Mouse (Mus musculus): ENCODE data around the gene Enthd1. TPM values are rescaled to one million over a fixed set of nuclear protein-coding genes. Genes with fewer than 3 reads are reported as not detected.

Enthd1 gene
- polyA plus RNA-seq, 1 experiment from 2014 or later: not detected

GRCm38 (mm10) chr15:80438423-80438822 lies 126.5 kb downstream of the Enthd1 start:
- Histone ChIP-seq H3K9ac (replicated peaks; ENCODE audit: low read length) (no peak overlapping the region), H3K27me3 (ENCODE audit: insufficient read depth, low read length) (no peaks in the 10 kb centered on the region), H3K9me3 (ENCODE audit: low read length) (no peaks in the 10 kb centered on the region), H3K4me1 (ENCODE audit: insufficient read depth, low read length) (peaks cover 21% of the 10 kb centered on the region; the same call in 1 of the 2 replicates), H3K4me2 (replicated peaks; ENCODE audit: low read depth, low read length) (no peak overlapping the region), H3K36me3 (ENCODE audit: insufficient read depth, low read length) (no peaks in the 10 kb centered on the region), H3K4me3 (ENCODE audit: low read length) (no peak overlapping the region), H3K27ac (ENCODE audit: low read length) (peak overlapping the region; percentile 10)
- WGBS: 50% methylated on average over 9 of the region's 9 CpGs
- peak; percentile 79 for ATAC-seq (ENCODE audit: low FRiP score, low TSS enrichment)

- H3K36me3 ChIP-seq (ENCODE audit: insufficient read depth, low read length): no peaks in the 10 kb centered on the region
- H3K9me3 ChIP-seq (ENCODE audit: low read length): no peaks in the 10 kb centered on the region
- peak overlapping the region; percentile 10 for H3K27ac ChIP-seq (ENCODE audit: low read length)
- H3K4me2 ChIP-seq (replicated peaks; ENCODE audit: low read depth, low read length): no peak overlapping the region
- H3K27me3 ChIP-seq (ENCODE audit: insufficient read depth, low read length): no peaks in the 10 kb centered on the region
- no peak overlapping the region for H3K4me3 ChIP-seq (ENCODE audit: low read length)
- no peak for ATAC-seq (ENCODE audit: low FRiP score, low TSS enrichment)
- 67% methylated on average over 9 of the region's 9 CpGs for WGBS
- H3K4me1 ChIP-seq (ENCODE audit: insufficient read depth, low read length): peaks cover 21% of the 10 kb centered on the region; the same call in 1 of the 2 replicates
- H3K9ac ChIP-seq (replicated peaks; ENCODE audit: low read length): no peak overlapping the region
Measured at GRCm38 (mm10) chr15:80437996-80438395, 127.0 kb downstream of the Enthd1 start.

- Histone ChIP-seq H3K9me3 (ENCODE audit: low read length) (no peaks in the 10 kb centered on the region), H3K36me3 (ENCODE audit: insufficient read depth, low read length) (no peaks in the 10 kb centered on the region), H3K27ac (ENCODE audit: low read length) (no peak overlapping the region), H3K9ac (replicated peaks; ENCODE audit: low read length) (no peak overlapping the region), H3K4me3 (ENCODE audit: low read length) (no peak overlapping the region), H3K4me1 (ENCODE audit: insufficient read depth, low read length) (peaks cover 21% of the 10 kb centered on the region; the same call in 1 of the 2 replicates), H3K4me2 (replicated peaks; ENCODE audit: low read depth, low read length) (no peak overlapping the region), H3K27me3 (ENCODE audit: insufficient read depth, low read length) (no peaks in the 10 kb centered on the region)
- 78% methylated on average over 5 of the region's 5 CpGs for WGBS
- ATAC-seq (ENCODE audit: low FRiP score, low TSS enrichment): no peak
Measured at GRCm38 (mm10) chr15:80436961-80437360, 128.0 kb downstream of the Enthd1 start.

GRCm38 (mm10) chr15:80430324-80430723 lies 134.6 kb downstream of the Enthd1 start:
- Histone ChIP-seq H3K9me3 (ENCODE audit: low read length) (no peaks in the 10 kb centered on the region), H3K9ac (replicated peaks; ENCODE audit: low read length) (no peak overlapping the region), H3K4me3 (ENCODE audit: low read length) (no peak overlapping the region), H3K36me3 (ENCODE audit: insufficient read depth, low read length) (no peaks in the 10 kb centered on the region), H3K4me2 (replicated peaks; ENCODE audit: low read depth, low read length) (no peak overlapping the region), H3K27me3 (ENCODE audit: insufficient read depth, low read length) (no peaks in the 10 kb centered on the region), H3K27ac (ENCODE audit: low read length) (no peak overlapping the region), H3K4me1 (ENCODE audit: insufficient read depth, low read length) (no peaks in the 10 kb centered on the region)
- no peak for ATAC-seq (ENCODE audit: low FRiP score, low TSS enrichment)
- 73% methylated on average over 11 of the region's 11 CpGs for WGBS

GRCm38 (mm10) chr15:80418146-80418545 lies 146.8 kb downstream of the Enthd1 start:
- H3K27ac ChIP-seq (ENCODE audit: low read length): no peak overlapping the region
- no peaks in the 10 kb centered on the region for H3K36me3 ChIP-seq (ENCODE audit: insufficient read depth, low read length)
- H3K27me3 ChIP-seq (ENCODE audit: insufficient read depth, low read length): no peaks in the 10 kb centered on the region
- 30% methylated on average over 2 of the region's 2 CpGs for WGBS
- H3K9me3 ChIP-seq (ENCODE audit: low read length): no peaks in the 10 kb centered on the region
- no peak overlapping the region for H3K4me2 ChIP-seq (replicated peaks; ENCODE audit: low read depth, low read length)
- no peak for ATAC-seq (ENCODE audit: low FRiP score, low TSS enrichment)
- H3K9ac ChIP-seq (replicated peaks; ENCODE audit: low read length): no peak overlapping the region
- H3K4me3 ChIP-seq (ENCODE audit: low read length): no peak overlapping the region
- peaks cover 14% of the 10 kb centered on the region for H3K4me1 ChIP-seq (ENCODE audit: insufficient read depth, low read length)

GRCm38 (mm10) chr15:80417066-80417465 lies 147.9 kb downstream of the Enthd1 start:
- 38% methylated on average over 8 of the region's 9 CpGs for WGBS
- Histone ChIP-seq H3K27ac (ENCODE audit: low read length) (no peak overlapping the region), H3K36me3 (ENCODE audit: insufficient read depth, low read length) (no peaks in the 10 kb centered on the region), H3K9me3 (ENCODE audit: low read length) (no peaks in the 10 kb centered on the region), H3K4me3 (ENCODE audit: low read length) (no peak overlapping the region), H3K4me1 (ENCODE audit: insufficient read depth, low read length) (peaks cover 14% of the 10 kb centered on the region), H3K27me3 (ENCODE audit: insufficient read depth, low read length) (no peaks in the 10 kb centered on the region), H3K9ac (replicated peaks; ENCODE audit: low read length) (no peak overlapping the region), H3K4me2 (replicated peaks; ENCODE audit: low read depth, low read length) (no peak overlapping the region)
- no peak for ATAC-seq (ENCODE audit: low FRiP score, low TSS enrichment)

GRCm38 (mm10) chr15:80415132-80415531 lies 149.8 kb downstream of the Enthd1 start:
- H3K9ac ChIP-seq (replicated peaks; ENCODE audit: low read length): no peak overlapping the region
- H3K27me3 ChIP-seq (ENCODE audit: insufficient read depth, low read length): no peaks in the 10 kb centered on the region
- no peak overlapping the region for H3K4me3 ChIP-seq (ENCODE audit: low read length)
- H3K4me2 ChIP-seq (replicated peaks; ENCODE audit: low read depth, low read length): no peak overlapping the region
- H3K4me1 ChIP-seq (ENCODE audit: insufficient read depth, low read length): peaks cover 14% of the 10 kb centered on the region
- no peaks in the 10 kb centered on the region for H3K9me3 ChIP-seq (ENCODE audit: low read length)
- no peaks in the 10 kb centered on the region for H3K36me3 ChIP-seq (ENCODE audit: insufficient read depth, low read length)
- ATAC-seq (ENCODE audit: low FRiP score, low TSS enrichment): no peak
- WGBS: 79% methylated on average over 4 of the region's 4 CpGs
- H3K27ac ChIP-seq (ENCODE audit: low read length): no peak overlapping the region

DNA sequence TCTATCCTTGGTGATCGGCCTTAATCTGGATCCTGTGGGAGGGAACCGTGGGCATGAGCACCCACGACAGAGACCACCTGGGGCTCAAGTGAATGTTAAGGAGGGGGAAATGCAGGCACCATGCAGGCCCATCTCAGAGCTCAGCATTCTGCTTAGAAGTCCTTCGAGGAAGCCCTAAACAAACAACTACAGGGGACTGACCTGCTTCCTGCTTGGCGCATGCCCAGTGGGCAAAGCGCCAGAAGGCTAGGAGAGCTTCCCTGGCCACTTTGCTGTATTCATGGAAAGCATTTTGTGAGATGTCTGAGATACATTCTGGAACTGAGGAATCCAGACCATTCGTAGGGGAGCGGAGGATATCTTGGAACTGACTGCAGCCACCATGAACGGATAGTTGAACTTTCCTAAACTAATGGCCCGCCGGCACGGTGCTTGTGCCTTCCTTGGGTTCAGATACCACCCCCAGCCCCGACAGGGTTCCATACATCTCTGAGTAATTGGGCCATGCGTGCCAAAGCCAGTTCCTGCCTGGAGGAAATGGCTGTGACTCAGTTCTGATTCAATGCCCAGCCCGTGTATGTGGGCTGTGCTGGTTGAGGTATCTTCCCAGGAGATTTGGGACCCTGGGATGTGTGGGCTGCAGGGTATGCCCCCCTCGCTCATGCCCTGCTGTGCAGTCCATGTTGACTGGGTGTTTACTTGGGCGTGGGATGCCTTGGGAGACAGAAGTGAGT lies 150.8 kb downstream of the Enthd1 start:
- no peak for ATAC-seq (ENCODE audit: low FRiP score, low TSS enrichment)
- 62% methylated on average over 17 of the region's 17 CpGs for WGBS
- Histone ChIP-seq H3K4me2 (replicated peaks; ENCODE audit: low read depth, low read length) (no peak overlapping the region), H3K27ac (ENCODE audit: low read length) (no peak overlapping the region), H3K27me3 (ENCODE audit: insufficient read depth, low read length) (no peaks in the 10 kb centered on the region), H3K9ac (replicated peaks; ENCODE audit: low read length) (no peak overlapping the region), H3K4me1 (ENCODE audit: insufficient read depth, low read length) (peaks cover 14% of the 10 kb centered on the region), H3K9me3 (ENCODE audit: low read length) (no peaks in the 10 kb centered on the region), H3K36me3 (ENCODE audit: insufficient read depth, low read length) (no peaks in the 10 kb centered on the region), H3K4me3 (ENCODE audit: low read length) (no peak overlapping the region)

DNA sequence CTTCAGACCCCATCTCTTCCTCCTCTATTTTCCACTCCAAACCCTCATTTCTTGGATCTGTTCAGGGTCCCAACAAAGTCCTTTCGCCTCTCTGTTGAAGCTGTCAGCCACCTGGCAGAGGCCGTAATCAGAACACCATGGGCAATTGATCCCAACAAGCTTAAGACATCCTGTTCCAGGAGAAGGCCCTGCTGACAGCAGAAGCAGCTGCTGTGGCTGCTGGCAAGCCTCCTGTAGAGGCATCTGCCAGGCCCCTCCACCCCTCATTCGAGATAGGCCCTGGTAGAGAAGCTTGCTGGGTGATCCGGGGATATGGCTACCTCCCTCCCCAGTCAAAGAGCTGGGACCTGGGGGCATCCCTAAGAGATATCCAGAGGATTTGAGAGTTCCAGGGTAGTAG lies 151.9 kb downstream of the Enthd1 start:
- peaks cover 23% of the 10 kb centered on the region for H3K4me1 ChIP-seq (ENCODE audit: insufficient read depth, low read length)
- no peak for ATAC-seq (ENCODE audit: low FRiP score, low TSS enrichment)
- no peaks in the 10 kb centered on the region for H3K27me3 ChIP-seq (ENCODE audit: insufficient read depth, low read length)
- no peaks in the 10 kb centered on the region for H3K36me3 ChIP-seq (ENCODE audit: insufficient read depth, low read length)
- no peak overlapping the region for H3K4me3 ChIP-seq (ENCODE audit: low read length)
- no peak overlapping the region for H3K4me2 ChIP-seq (replicated peaks; ENCODE audit: low read depth, low read length)
- H3K27ac ChIP-seq (ENCODE audit: low read length): no peak overlapping the region
- WGBS: 50% methylated on average over 4 of the region's 4 CpGs
- no peaks in the 10 kb centered on the region for H3K9me3 ChIP-seq (ENCODE audit: low read length)
- H3K9ac ChIP-seq (replicated peaks; ENCODE audit: low read length): no peak overlapping the region

DNA sequence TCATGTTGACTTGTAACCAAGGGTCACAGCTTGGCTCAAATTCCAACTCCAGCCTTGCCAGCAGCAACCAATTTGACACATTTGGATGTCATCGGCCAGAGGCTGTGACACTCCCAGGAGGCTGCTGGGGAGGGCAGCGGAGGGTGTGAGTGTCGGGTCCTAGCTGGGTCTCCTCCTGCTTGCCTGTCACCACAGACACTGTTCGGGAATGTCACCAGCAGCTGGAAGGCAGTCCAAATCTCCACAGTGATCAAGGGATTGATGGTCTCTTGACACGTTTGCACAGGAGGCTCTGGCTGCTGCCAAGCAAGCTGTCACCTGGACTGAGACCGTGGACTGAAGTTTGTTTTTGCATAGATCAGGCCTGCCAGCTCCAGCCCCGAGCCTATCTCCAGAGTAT lies 154.3 kb downstream of the Enthd1 start:
- Histone ChIP-seq H3K9ac (replicated peaks; ENCODE audit: low read length) (no peak overlapping the region), H3K27me3 (ENCODE audit: insufficient read depth, low read length) (no peaks in the 10 kb centered on the region), H3K27ac (ENCODE audit: low read length) (no peak overlapping the region), H3K9me3 (ENCODE audit: low read length) (no peaks in the 10 kb centered on the region), H3K4me2 (replicated peaks; ENCODE audit: low read depth, low read length) (no peak overlapping the region), H3K36me3 (ENCODE audit: insufficient read depth, low read length) (no peaks in the 10 kb centered on the region), H3K4me3 (ENCODE audit: low read length) (no peak overlapping the region), H3K4me1 (ENCODE audit: insufficient read depth, low read length) (peaks cover 25% of the 10 kb centered on the region)
- 50% methylated on average over 7 of the region's 7 CpGs for WGBS
- ATAC-seq (ENCODE audit: low FRiP score, low TSS enrichment): no peak
